Mouse (Mus musculus): ENCODE measurements around the gene Garem2.

GRCm38 (mm10) chr5:30159601-30160000, 54.6 kb downstream of the Garem2 start:
- no peak for TF ChIP-seq CTCF (IDR thresholded peaks at IDR 0.05; ENCODE audit: low read depth)
- TF ChIP-seq EP300 (IDR thresholded peaks at IDR 0.05; ENCODE audit: low read depth), result no peak
